Mouse (Mus musculus): Measurements from ENCODE around the gene Cab39.

DNA sequence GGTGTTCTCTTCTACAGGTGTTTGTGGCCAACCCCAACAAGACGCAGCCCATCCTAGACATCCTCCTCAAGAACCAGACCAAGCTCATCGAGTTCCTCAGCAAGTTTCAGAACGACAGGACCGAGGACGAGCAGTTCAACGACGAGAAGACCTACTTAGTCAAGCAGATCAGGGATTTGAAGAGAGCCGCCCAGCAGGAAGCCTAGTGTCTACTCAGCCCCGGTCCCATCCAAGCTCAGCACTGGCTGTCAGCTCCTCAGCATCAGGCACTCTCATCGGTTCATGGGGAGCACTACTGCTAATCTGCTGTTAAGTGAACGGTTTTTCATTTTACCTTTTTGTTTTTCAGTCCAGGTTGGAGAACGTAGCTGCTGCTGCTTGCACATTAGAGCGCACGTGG lies 55.8 kb downstream of the Cab39 start:
- TF ChIP-seq CTCF (IDR thresholded peaks at IDR 0.05; ENCODE audit: borderline replicate concordance, control insufficient read depth, extremely low read depth, insufficient read depth, low read length, poor library complexity) (no peak), POLR2A (IDR thresholded peaks at IDR 0.05; ENCODE audit: control insufficient read depth, extremely low read depth, insufficient read depth, low read length, poor library complexity) (no peak)
